Mouse (Mus musculus) cortical plate, adult 2 months (tissue): ENCODE measurements around the gene Lhx1.

Experiments
- CTCF ChIP-seq: fragments of 200-500 bp; IDR thresholded peaks from 2 replicates; pipeline ENCODE4 v1.5.1; 2011; ENCODE audit warnings: mild to moderate bottlenecking, control low read depth, low read length; ENCODE audit not compliant: insufficient read depth; ENCODE audit errors: extremely low read depth
- POLR2A ChIP-seq: fragments of 200-500 bp; IDR thresholded peaks from 2 replicates; pipeline ENCODE4 v1.6.1; 2011; ENCODE audit warnings: mild to moderate bottlenecking, low read length, control low read depth; ENCODE audit not compliant: insufficient read depth; ENCODE audit errors: extremely low read depth

GRCm38 (mm10) chr11:84529143-84529755 is 3.9 kb upstream of the Lhx1 start:
- TF ChIP-seq CTCF = no peak
- no peak for TF ChIP-seq POLR2A
